Mouse (Mus musculus) hindbrain, embryonic 13.5 days (tissue): ENCODE measurements at regions not wholly inside any gene's neighbourhood (a gene's known extent, or its start where the extent isn't known, plus 50 kb on each side); places are given as distances from the start of the nearest gene placed in this dataset. TPM values are rescaled to one million over a fixed set of nuclear protein-coding genes. Genes with fewer than 3 reads are reported as not detected.

Experiments used
- ATAC-seq: fragments of 200-750 bp; cut with Nextera tagmentation; 2 replicates; pipeline ENCODE4 v1.8.0; 2017; ENCODE audit warnings: moderate TSS enrichment; ENCODE audit not compliant: low FRiP score
- H3K27ac ChIP-seq: fragments of 300-500 bp; sonication (generic); 2 replicates; pipeline ENCODE4 v1.5.1; 2015; ENCODE audit warnings: inconsistent platforms, mild to moderate bottlenecking, moderate library complexity
- H3K27me3 ChIP-seq: fragments of 300-500 bp; sonication (generic); 2 replicates; pipeline ENCODE4 v1.6.1; 2015; ENCODE audit warnings: mild to moderate bottlenecking, inconsistent platforms
- H3K36me3 ChIP-seq: fragments of 300-500 bp; sonication (generic); 2 replicates; pipeline ENCODE4 v1.6.1; 2015; ENCODE audit warnings: mild to moderate bottlenecking, inconsistent platforms
- H3K4me1 ChIP-seq: fragments of 300-500 bp; sonication (generic); replicated peaks from 2 replicates; pipeline ENCODE4 v1.6.1; 2015; ENCODE audit warnings: inconsistent platforms
- H3K4me2 ChIP-seq: fragments of 300-500 bp; sonication (generic); 2 replicates; pipeline ENCODE4 v1.6.1; 2015; ENCODE audit warnings: inconsistent platforms, mild to moderate bottlenecking, moderate library complexity
- H3K4me3 ChIP-seq: fragments of 300-500 bp; sonication (generic); 2 replicates; pipeline ENCODE4 v1.5.1; 2015; ENCODE audit warnings: mild to moderate bottlenecking, inconsistent platforms
- H3K9ac ChIP-seq: fragments of 300-500 bp; sonication (generic); 2 replicates; pipeline ENCODE4 v1.6.1; 2015; ENCODE audit warnings: mild to moderate bottlenecking, inconsistent platforms
- H3K9me3 ChIP-seq: fragments of 300-500 bp; sonication (generic); 2 replicates; pipeline ENCODE4 v1.6.1; 2016; ENCODE audit warnings: inconsistent platforms
- WGBS: fragments of 180-500 bp; shearing (Covaris S2); methylation state at CpG from one replicate; pipeline ENCODE4 v1.1.7; 2015; 5-methylcytosine and 5-hydroxymethylcytosine counted together
- microRNA-seq: library from miRNA; unstranded; fragments of <30 nt; microRNA quantifications from one replicate; pipeline ENCODE4, GENCODE M21; 2016

DNA sequence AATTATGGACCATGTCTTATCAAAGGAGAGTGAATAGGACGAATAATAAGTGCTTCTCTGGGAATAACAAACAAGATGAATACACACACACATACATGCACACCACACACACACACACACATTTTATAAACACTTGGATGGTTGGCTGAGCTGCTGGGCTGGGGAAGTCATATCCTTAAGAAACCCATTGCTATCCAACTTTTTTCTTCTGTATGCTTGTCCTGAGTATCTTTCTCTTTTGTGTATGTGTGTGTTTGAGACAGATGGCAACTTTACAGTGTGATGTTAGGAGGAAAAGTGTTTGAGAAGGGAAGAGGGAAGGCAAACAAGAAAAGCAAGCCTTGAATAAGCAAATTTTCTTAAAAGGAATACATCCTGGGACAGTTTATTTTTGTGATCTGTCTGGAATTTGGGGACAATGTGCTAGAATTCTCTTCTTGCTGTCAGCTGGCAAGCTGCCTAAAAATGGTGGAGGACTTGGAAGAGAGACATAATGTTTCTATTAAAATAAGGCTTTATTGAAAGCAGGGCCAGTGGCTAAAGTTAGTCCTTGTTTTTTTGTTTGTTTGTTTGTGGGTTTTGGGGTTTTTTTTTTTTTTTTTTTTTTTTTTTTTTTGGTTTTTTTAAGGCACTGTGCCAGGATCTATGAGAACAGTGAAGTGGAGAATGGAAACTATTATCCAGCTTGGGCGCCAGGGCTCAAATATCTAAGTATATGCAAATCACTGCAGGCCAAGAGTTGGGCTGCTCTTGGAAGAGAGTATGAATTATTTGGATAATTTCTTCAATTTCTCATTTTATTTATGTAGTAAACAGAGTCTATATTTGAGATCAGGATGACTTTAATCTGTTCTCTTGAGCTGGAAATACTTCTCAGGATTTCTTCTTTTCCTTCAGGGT is 766.2 kb downstream of the Bcl11a start:
- no peaks in the 10 kb centered on the region for H3K36me3 ChIP-seq

DNA sequence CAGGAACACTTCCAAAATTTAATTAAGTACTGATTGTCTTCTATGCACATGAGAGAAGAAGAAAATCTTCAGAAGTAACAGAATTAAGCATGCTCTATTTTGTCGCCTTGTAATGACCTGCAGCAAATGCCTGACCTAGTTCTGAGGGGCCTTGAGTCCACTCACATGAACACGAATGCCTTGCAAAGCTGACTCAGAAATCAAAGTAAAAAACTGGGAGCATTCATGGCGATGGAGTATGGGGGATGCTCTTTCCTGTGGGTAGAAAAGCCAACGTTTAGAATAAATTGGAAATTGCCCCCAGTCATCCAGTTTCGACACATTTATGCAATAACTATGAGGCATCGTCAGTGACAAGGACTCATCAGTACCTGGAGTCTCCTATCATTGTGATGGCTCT is 779.1 kb downstream of the Bcl11a start:
- Histone ChIP-seq H3K4me1 (no peaks in the 10 kb centered on the region), H3K4me2 (no peak overlapping the region), H3K27me3 (no peaks in the 10 kb centered on the region), H3K9me3 (no peaks in the 10 kb centered on the region), H3K36me3 (no peaks in the 10 kb centered on the region), H3K9ac (no peak overlapping the region), H3K4me3 (no peak overlapping the region), H3K27ac (no peak overlapping the region)
- ATAC-seq, result no peak
- 86% methylated on average over 6 of the region's 6 CpGs for WGBS

More for the DNA sequence above, 766.2 kb downstream of the Bcl11a start:
- H3K27me3 ChIP-seq, result no peaks in the 10 kb centered on the region
- H3K27ac ChIP-seq, result no peak overlapping the region
- no peaks in the 10 kb centered on the region for H3K4me1 ChIP-seq
- no peaks in the 10 kb centered on the region for H3K9me3 ChIP-seq
- H3K9ac ChIP-seq, result no peak overlapping the region
- H3K4me2 ChIP-seq, result no peak overlapping the region
- WGBS, result 86% methylated on average over 2 of the region's 2 CpGs
- no peak for ATAC-seq
- no peak overlapping the region for H3K4me3 ChIP-seq

DNA sequence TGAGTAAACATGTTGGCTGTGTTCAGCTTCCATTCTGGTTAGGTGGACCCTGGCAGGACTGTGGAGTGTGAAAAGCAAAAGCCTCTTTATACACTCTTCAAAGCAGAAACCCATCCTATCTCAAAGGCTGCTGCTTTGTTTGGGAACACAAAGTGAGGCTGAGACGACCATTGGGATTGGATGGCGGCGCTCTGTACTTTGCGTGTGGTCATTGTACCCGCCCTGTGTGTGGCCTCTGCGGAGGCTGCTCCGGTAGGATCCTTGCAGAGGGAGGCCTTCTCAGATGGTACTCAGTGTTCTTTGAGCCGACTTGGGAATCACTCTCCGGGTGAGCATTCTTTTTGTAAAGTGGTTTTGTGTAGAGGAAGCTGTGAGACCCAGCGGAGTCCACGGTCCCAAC is 786.8 kb downstream of the Bcl11a start:
- H3K27ac ChIP-seq, result no peak overlapping the region
- no peak overlapping the region for H3K4me2 ChIP-seq
- H3K36me3 ChIP-seq, result no peaks in the 10 kb centered on the region
- no peak overlapping the region for H3K4me3 ChIP-seq
- H3K9me3 ChIP-seq, result no peaks in the 10 kb centered on the region
- H3K9ac ChIP-seq, result no peak overlapping the region
- H3K27me3 ChIP-seq, result no peaks in the 10 kb centered on the region
- H3K4me1 ChIP-seq, result no peaks in the 10 kb centered on the region
- no peak for ATAC-seq
- WGBS, result 44% methylated on average over 11 of the region's 11 CpGs

DNA sequence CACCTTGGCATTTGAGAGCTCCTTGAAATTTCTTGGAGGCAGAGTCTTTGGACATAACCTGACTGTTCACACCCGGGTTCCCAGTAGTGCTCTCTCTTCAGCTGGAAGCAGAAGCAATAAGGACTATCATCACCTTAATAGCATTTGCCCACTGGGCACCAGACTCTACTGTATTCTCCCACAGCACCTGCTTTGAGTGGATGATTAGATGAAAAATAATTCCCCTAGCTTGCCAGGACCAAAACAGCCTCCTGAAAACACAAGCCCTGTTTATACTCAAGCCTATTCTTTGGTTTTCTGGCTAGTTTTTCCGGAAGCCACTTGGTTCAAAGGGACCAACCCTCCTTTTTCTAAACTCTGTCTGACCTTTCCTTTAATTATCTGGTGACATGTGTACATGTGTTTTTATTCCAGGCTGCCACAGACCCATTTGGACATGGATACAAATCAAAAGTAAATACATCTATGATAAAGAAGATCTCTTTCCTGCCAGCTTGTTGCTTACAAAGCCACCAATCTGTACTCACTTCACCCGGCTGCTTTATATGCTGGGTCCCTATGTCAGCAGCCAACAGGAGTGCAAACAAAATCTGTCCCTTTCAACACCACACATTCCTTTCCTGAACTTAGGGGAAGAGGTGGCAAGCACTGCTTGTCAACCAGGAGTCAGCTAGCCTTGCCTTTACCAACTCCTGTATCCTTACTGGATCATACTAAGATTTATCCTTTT is 787.4 kb downstream of the Bcl11a start:
- no peak overlapping the region for H3K27ac ChIP-seq
- H3K4me2 ChIP-seq, result no peak overlapping the region
- no peaks in the 10 kb centered on the region for H3K9me3 ChIP-seq
- ATAC-seq, result no peak
- 72% methylated on average over 3 of the region's 3 CpGs for WGBS
- H3K9ac ChIP-seq, result no peak overlapping the region
- H3K4me3 ChIP-seq, result no peak overlapping the region
- H3K36me3 ChIP-seq, result no peaks in the 10 kb centered on the region
- H3K27me3 ChIP-seq, result no peaks in the 10 kb centered on the region
- no peaks in the 10 kb centered on the region for H3K4me1 ChIP-seq

Small RNAs in the stretch of these regions (microRNA-seq; reads per million reads assigned to microRNA genes)
- not detected for gene Gm25507
